Mouse (Mus musculus): Measurements from ENCODE around the gene Peak1. TPM values are rescaled to one million over a fixed set of nuclear protein-coding genes. Genes with fewer than 3 reads are reported as not detected.

Peak1 gene
- total RNA-seq, 2 experiments from 2014 or later: 30.3 to 34.3 TPM

DNA sequence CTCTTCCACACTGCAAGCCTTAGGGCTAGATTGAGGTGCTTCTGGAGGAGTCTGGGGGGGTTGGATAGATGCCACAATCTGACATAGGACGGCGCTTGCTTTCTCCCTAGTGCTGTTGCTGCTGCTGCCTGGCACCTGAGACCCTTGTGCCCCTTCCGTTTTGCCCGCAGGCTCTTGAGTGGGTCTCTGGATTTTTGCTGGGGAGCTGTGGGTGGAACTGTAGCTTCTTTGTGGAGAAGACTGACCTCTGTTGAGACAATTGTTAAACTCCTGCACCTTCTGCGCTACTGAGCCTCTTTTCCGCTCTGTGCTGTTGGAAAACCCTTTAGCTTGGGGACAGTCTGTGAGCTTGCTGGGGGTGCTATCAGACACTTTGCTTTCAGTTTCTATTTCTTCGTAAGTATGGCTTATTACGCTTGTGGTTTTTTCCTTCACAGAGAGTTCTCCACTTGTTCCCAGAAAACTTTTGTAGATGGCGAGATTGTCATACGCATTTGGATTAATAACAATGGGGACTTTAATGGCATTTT lies 159.5 kb downstream of the Peak1 start:
- no peak for DNase-seq (ENCODE audit: low spot score in 2 of 2)

DNA sequence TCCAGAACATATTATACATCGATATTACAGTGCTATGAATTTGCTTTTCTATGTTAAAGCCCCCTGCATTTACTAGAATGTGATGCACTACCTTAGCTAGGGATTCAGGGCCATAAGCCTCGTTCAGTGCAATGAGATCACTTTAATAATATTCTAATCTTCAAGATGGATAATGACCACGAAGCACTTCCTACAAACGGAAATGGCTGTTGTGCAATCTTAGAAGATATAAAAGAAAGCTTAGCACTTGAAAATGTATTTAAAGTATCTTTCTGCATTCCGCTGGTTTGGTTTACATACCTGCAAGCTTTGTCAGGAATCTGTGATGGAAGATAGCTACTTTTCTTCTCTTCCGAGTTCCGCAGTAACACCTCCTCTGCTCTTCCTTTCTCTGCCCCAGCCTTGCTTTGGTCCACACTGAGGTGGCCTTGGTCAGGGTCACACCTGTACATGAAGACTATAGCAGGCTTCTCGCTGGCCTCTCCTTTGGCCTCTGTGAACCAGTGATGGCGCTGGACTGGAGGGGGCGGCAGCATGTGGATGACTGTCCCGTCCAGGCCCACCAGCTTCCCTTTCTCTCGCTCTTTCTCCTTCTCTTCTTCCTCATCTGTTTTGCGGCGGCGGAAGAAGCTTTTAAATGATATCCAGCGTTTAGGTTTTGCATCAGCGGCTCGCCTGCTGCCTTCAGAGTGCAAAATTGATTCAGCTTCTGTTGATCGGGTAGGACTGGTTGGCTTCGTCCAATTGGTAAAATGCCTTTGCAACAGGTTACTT lies 160.5 kb downstream of the Peak1 start:
- DNase-seq (ENCODE audit: low spot score in 2 of 2): no peak

DNA sequence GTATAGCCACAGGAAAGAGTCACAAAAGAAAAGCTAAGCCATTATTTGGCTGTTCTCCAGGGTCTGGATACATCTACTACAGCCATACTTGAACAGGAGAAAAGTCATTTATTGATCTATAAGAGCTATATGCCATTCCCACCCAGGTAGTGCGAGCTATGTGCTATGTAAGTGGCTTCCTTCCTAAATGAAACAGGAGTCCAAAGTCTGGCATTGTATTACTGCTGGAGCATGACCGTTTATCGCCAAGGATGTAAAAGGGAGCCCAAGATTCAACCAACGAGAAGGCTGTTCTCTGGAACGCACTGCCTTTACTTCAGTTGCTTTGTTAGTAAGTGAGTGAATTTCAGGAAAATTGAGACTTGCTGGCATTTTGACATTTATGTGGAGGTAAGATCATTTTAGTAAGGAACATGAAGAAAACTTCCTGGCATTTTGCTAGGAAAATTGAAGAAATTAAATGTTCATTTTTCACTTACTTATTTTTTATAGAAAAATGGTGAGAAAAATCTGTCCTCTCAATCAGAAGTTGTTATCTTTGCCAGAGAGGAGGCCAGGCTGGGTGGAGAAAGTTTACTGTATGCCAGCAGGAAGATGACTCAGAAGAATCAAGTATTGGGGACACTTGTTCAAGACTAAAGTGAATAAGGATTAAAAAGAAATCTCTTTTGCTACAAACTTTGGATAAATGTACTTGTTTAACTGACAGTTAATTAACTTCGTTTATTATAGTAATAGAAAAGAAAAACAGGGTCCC lies 162.0 kb downstream of the Peak1 start:
- no peak for DNase-seq (ENCODE audit: low spot score in 2 of 2)

DNA sequence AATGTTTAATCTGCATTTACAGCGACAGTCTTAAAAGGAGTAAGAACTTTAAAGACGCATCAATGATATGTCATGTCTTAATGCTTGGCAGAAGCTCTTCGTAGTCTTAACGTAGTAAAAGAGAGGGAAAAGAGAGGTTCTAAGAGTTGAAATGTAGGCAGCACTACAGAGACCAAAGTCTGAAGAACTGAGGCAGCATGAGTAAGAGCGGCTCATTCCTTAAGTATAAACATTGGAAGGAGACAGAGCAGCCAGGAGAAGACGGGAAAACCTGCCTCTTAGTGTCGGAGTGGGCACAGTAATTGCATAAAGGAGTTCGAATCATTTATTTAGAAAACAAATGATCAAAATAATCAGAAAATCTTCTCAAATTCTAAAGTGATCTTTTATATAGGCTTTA lies 173.5 kb downstream of the Peak1 start:
- DNase-seq (ENCODE audit: low spot score in 2 of 2): no peak

DNA sequence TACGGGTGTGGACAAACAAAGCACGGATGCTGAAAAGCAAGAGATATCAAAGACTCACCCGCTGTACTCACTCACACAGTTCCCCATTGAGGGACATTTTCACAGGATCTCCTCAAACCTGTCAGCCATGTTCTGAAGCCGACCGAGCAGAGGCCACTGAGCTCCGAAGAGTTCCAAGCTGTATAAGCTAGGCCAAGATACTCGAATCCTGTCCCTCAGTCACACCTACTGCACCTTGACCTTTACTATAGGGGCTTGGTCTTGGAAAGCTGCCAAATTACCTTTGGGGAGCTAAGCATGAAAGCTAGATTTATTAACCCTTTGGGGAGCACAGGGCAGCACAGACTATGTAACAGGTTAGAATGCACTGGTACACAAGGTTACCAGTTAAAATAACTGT lies 174.0 kb downstream of the Peak1 start:
- DNase-seq (ENCODE audit: low spot score in 2 of 2): no peak

DNA sequence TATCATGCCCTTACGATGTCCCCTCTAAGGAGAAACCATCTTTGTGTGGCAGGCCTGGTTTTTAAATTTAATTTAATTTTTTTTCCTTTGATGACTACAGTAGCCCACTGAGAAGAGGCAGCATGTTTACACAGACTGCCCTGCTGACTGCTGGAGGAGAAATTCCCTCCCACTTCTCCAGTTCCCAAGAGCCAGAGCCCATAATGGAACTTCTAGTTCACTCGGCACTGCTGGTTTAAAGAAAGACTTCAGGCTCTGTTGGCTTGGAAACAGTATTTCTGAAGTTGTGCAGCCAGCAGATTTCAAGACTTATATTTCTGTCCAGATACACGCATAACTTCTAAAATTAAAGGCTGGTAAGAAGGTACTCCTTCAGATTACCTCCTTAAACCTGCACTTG lies 175.2 kb downstream of the Peak1 start:
- no peak for DNase-seq (ENCODE audit: low spot score in 2 of 2)

DNA sequence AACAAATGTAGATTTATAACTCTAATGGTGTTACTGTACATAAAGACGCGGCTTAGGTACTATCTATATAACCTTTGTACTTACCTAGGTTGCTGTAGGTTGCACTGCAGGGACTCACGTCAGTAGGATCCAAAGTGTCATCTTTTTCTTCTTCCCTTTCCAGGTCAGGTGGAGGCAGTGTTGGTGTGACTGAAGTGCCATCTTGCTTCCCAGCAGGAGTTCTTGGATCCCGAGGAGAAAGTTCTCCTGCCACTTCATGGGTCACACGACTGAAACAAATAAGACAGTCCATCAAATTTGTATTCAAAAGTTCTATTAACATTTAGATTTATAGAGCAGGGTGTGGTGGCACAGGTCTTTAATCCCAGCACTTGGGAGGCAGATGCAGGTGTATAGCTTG lies 176.8 kb downstream of the Peak1 start:
- DNase-seq (ENCODE audit: low spot score in 2 of 2): no peak

DNA sequence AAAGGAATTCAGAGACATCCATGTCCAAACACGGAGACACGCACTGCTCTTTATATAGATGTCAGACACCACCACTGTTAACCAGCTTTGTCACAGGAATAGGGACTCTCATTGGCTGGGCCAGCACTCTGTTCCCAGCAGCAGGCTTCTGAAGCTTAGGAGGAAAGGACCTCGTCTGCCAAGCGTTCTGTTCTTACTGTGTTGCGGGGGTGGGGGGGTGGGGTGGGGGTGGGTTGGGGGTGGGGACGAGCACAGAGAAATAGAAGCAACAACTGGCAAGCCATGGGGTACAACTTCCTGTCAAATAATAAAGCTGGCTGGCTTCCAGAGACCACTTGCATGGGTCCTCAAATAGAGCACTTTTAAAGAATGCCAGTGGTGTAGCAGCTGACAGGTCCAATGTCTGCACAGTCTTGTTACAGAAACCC lies 182.0 kb downstream of the Peak1 start:
- DNase-seq (ENCODE audit: low spot score in 2 of 2): no peak

DNA sequence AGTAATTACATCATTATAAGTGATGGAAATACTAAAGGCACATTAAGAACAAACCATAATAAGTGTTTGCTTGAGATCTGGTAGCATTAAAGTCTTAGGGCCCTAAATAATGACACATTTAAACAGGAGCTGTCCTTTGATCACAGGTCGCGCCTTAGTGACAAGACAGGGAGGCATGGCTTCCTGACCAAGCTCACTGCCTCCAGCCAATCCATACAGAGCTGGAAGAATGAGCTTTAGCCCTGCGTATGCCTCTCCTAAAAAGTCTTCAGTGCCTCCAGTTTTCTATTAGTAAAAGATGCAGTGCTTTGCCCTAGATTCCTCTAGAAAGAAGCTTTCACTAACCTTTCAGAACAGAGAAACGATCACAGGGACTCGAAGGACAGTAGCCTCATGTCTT lies 182.6 kb downstream of the Peak1 start:
- no peak for DNase-seq (ENCODE audit: low spot score in 2 of 2)

DNA sequence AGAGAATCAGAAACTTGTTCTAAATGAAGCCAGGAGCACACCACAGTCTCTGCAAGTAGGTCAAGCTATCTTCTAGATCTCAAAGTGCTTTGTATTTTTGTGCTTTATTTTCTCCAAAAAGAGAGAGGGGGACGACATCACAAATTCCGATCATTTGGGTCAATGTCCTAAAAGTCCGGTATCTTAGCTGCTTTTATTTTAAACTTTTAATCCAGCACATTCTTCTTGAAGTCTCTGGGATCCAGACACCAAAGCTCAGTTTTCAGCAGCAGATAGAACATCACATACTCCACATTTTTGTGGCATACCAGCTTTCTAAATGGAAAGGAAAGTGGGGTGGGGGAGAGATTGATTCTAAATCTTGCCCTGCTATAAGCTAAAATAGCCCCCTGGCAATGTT lies 183.3 kb downstream of the Peak1 start:
- DNase-seq (ENCODE audit: low spot score in 2 of 2): no peak

DNA sequence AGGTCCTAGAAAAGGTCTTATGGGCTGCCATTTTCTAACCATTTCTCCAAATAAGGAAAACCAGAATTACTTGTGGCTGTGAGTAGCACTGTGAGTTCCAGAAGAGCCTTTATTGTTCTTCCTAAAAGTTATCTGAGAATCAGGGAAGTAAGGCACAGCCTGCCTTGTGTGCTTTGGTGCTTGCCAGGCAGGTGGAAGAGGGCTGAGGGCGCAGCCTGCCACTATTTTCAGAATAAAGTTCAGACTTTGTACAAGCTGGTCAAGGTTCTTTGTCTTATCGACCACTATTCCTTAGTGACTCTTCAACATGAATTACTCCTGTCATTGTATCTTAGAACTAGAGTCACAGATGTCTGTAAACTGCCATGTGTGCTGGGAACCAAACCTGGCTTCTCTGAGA lies 184.6 kb downstream of the Peak1 start:
- no peak for DNase-seq (ENCODE audit: low spot score in 2 of 2)

DNA sequence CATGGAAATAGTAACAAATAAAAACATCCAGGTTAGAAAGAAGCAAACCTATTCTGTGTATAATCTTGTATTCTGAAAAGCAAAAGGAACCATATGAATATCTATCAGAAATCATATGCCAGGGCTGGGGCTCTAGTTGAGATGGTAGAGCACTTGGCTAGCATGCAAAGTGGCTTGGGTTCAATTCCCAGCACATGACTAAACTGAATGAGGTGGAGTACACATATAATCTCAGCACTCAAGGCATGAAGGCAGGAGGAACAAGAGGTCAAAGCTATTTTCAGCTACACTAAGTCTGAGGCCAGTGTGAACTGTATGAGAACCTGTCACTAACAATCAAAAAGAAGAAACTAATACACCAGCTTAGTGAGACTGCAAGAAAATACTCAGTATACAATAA lies 187.0 kb downstream of the Peak1 start:
- DNase-seq (ENCODE audit: low spot score in 2 of 2): no peak

DNA sequence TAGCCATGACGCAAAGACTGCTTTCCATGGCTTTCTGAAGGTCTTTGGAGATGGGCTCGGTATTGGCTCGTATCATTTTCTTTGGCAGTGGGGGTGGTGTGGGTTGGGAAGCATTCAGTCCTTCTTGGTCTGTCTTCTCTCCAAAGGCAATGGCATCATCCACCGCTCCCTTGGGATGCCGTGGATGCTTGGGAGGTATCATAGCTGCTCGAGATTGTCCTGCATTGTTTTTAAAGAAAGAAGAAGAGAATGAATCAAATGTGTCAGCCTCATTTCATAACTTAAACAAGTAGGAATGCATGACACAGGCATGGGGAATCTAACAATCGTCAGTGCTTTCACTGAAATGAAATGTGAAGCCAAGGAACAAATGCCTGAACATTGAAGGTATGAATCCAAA lies 190.2 kb downstream of the Peak1 start:
- DNase-seq (ENCODE audit: low spot score in 2 of 2): no peak

DNA sequence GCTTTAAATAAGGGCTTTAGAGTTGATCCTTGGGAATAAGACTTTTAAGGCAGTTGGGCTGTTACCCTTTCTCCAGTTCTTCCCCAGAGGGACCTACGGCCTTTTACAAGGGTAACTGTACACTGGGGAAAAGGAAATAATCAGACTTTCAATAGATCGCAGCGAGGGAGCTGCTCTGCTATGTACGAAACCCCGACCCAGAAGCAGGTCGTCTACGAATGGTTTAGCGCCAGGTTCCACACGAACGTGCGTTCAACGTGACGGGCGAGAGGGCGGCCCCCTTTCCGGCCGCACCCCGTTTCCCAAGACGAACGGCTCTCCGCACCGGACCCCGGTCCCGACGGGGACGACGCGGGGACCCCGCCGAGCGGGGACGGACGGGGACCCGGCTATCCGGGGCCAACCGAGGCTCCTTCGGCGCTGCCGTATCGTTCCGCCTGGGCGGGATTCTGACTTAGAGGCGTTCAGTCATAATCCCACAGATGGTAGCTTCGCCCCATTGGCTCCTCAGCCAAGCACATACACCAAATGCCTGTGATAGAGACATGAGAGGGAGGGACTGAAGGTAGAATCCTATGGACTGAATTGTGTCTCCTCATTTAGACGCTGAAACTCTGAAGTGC lies 194.3 kb downstream of the Peak1 start:
- peak in 1 of 2 experiments; percentile 33 for DNase-seq (ENCODE audit: low spot score in 2 of 2)

DNA sequence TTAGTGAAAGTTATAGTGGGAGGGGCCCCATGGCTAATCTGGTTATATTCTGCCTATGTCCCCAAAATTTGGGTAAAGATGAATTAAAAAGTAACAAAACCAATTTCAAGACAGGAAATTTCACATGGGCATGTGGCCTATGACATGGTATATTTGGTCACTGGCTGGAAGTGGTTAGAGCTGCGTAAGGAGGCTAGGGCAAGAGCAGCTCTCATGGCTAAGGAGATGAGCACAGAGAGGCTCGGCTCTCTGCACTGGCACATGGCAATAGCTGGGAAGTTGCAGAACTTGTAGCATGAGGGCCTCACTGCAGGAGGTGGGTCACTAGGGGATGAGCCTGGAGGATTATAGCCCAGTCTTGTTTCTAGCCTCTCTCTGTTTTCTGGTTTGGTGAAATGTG lies 199.0 kb downstream of the Peak1 start:
- no peak for DNase-seq (ENCODE audit: low spot score in 2 of 2)

DNA sequence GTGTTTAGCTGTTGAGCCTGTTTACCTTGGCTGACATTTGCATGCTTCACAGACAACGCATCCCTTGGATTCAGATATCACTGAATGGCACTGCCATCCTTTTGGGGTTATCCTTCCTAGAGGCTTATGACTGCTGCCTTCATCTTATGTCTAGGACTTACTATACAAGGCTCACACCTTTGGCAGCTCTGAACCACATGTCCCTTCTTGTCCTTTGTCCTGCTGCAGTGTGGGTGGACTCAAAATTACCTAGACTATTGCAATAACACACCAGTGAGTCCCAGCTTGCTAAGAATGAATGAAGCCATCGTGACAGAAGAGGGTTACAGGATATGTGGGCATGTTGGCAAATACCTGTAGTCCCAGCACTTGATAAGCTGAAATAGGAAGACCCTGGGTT lies 199.8 kb downstream of the Peak1 start:
- DNase-seq (ENCODE audit: low spot score in 2 of 2): no peak

DNA sequence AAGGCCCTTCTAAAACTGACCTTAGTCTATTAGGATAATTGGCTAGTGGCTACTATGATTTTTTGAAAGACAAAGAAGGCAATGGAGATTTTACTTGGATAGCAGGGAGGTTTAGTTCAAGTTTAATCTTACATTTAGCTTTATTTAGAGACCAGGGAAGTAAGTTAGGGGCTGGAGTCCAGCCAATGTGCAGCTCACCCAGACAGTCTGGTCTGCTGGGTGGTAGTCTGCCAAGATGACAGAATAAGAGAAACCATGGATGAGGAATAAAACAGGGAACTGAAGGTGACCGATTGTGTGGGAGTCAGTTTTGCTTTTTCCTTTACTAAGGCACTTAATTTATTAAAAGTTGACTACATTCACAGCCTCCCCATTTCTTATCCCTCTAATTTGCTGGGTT lies 200.5 kb downstream of the Peak1 start:
- no peak for DNase-seq (ENCODE audit: low spot score in 2 of 2)

DNA sequence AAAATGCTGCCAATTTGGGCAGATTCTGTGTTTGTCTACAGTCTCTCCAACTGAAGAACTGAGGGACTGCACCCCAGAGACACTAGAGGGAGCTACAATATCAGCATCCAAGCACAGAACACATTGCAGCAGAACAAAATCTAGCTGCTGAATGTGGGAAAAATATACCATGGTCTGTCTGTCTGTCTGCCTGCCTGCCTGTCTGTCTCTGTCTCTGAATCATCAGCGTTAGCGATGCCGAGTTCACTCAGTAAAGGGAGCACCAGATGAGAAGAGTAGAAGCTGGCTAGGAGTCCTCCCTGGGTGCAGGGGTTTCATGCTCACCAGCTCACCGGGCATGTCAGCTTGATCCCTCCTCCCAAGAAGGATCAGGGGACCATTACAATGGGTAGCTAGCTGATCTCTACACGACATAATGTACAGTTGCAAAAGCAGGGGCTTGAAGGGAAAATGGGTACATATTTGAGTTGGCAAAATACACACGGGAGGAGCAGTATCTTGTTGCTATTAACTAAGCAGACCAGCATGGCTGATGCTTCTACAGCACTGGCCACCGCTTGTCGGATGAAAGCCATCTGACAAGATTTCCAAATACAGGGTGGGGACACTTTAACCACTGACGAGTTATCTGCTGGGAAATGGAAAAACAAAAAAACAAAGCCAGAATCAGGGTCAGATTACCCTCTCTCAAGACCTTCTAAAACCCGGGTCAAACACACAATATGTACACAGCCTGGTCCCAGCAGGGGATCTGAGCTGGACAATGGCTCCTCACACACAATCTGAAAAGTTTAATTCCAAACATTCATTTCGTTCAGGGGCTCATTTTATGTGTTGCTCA lies 204.2 kb downstream of the Peak1 start:
- DNase-seq (ENCODE audit: low spot score in 2 of 2): peak in 1 of 2 experiments; percentile 29

DNA sequence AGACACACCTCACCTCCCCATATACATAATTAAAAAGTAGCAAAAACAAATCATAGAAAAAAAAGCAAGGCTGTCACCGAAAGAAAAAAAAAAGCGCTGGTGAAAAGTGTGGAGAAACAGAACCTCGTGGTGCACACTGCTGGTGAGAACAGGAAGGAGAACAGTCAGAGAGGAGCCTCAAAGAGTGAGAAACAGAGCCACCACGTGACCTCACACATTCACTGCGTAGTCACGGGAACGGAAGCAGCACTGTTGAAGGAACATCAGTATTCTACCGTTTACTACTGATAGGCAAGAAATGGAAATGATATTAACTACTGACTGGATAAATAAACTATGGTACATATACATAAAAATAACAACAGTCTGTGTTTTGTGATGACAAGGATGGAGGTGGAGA lies 209.1 kb downstream of the Peak1 start:
- DNase-seq (ENCODE audit: low spot score in 2 of 2): no peak

DNA sequence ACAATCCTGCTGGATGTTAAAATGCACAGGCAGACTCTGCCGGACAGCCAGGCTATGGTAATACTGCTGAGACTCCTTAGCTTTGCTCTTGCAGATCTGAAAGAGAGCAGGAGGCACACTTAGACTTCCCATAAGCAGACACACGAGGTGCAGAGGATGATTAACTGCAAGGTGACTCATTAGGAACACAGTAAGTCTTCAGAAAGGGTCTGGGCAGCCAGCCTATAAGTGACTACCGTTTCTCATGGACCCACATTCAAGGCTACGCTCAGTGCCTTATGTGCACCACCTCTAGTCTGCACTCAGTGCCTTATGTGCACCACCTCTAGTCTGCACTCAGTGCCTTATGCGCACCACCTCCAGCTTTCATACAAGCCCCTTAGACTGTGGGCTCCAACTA lies 210.4 kb downstream of the Peak1 start:
- no peak for DNase-seq (ENCODE audit: low spot score in 2 of 2)

DNA sequence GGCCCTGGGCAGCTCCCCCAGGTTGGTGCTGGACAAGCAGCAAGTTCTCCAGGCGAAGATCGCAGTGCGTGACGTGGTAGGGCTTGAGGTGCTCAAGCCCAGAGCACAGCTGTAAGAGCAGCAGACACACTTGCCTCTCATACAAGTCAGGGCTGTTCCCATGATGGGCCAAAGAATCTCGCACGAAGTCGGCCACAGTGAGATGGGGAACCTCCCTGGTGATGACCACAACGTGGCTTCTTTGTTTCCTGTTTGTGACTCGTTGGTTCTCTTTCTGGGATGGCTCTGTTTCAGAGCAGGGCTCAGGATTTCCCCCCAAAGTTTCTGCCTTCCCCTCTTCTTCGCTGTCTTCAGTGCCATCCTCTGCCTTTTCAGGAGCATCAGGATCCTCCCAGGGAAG lies 210.8 kb downstream of the Peak1 start:
- no peak for DNase-seq (ENCODE audit: low spot score in 2 of 2)
